Mouse (Mus musculus): ENCODE results near the gene Rnf2.

- TF ChIP-seq GATA1 (IDR thresholded peaks at IDR 0.05; ENCODE audit: borderline replicate concordance, low read length): no peak
- TF ChIP-seq FLI1 (IDR thresholded peaks at IDR 0.05; ENCODE audit: low read length): no peak
Observed at GRCm38 (mm10) chr1:151427888-151428262, 72.9 kb downstream of the Rnf2 start.
